Mouse (Mus musculus) G1E (cell line): ENCODE data around the gene Traf5.

Experiments
- CTCF ChIP-seq: IDR thresholded peaks from 2 replicates; pipeline ENCODE4 v1.5.1; 2012; ENCODE audit warnings: low read depth, low read length, inconsistent platforms, mixed read lengths
- POLR2AphosphoS5 ChIP-seq: IDR thresholded peaks from 2 replicates; pipeline ENCODE4 v1.6.1; 2012; ENCODE audit warnings: low read depth, low read length, inconsistent platforms; ENCODE audit not compliant: insufficient replicate concordance

DNA sequence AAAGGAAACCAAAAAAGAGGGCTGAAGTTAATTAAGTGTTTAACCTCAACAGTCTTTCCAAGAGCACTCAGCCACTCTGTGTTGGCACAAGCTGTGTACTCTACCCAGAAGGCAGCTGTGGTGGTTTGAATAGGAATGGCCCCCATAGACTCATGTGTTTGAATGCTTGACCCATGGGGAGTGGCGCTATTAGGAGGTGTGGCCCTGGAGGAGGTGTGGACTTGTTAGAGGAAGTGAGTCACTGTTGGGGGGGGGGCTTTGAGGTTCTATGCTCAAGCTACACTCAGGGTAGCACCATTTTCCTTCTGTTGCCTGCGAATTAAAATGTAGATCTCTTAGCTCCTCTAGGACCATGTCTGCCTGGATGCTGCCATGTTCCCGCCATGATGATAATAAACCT is 25.4 kb downstream of the Traf5 start:
- TF ChIP-seq POLR2AphosphoS5 (no peak), CTCF (no peak)
